Mouse (Mus musculus): ENCODE results near the gene Fbxl4. TPM values are rescaled to one million over a fixed set of nuclear protein-coding genes. Genes with fewer than 3 reads are reported as not detected.
"Not testable (repeated sequence)": the region's sequence is repeated elsewhere in the genome, so short reads cannot be mapped to it uniquely, and the experiment has no call there.

The Fbxl4 gene
- total RNA-seq (2021), result 10 to 100 TPM; 12.1 to 24.5 TPM
- long read RNA-seq, experiment 1, transcript Fbxl4-201 (9 exons, 2,546 nt), result major isoform, 28 of 36 reads
- long read RNA-seq, experiment 1, partial matches to known transcripts, result 2 of 36 reads
- long read RNA-seq, experiment 1, other reads (novel, unspliced or antisense), result 6 of 36 reads
- long read RNA-seq, experiment 2, transcript Fbxl4-201 (9 exons, 2,546 nt), result major isoform, 27 of 35 reads
- long read RNA-seq, experiment 2, partial matches to known transcripts, result 0 of 35 reads
- long read RNA-seq, experiment 2, other reads (novel, unspliced or antisense), result 7 of 35 reads

DNA sequence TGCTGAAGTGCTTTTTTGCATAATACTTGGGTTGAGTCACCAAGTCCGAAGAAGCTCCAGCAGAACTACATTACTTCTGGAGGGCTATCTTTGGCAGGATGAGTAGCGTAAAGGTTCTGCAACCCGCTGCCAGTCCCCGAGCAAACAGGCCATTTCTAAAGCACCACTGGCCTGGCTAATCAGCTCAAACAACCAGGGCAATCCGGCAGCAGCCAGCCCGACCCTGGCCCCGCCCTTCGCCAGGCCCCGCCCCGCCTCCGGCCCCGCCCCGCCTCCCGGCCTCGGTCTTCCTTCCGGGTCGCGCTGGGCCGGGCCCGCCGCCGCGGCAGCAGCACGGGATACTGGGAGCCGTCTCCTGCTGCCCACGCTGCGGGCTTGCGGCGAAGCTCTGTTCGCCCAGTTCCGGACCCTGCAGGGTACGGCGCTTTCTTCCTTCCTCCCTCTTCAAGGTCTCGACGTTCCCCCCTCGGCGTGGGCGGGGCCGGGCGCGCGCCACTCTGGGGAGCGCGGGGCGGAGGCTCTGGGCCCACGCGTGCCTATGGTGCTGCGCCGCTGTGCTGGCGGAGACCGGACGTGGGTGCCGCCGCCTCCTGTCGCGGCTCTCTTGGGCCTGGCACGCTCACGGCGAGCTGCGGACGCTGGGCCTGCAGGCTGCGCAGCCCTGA, at the start of gene Fbxl4:
Gene Fbxl4 (plus strand): TSS at position 278 of the 665 bp plus-strand sequence.
- peak; percentile 91 for DNase-seq
- intact Hi-C loops (cut with DNase I), result no loop called here
- 0 out of 2 replicates have a peak, but pooled peaks have one; percentile 2 for TF ChIP-seq CTCF (IDR thresholded peaks at IDR 0.05)
- Histone ChIP-seq H3K4me3 (peak within 1 kb of the TSS; percentile 82), H3K27ac (peak within 1 kb of the TSS; percentile 97)

GRCm38 (mm10) chr4:22314564-22314963, 42.8 kb upstream of the Fbxl4 start:
- Histone ChIP-seq H3K27ac (no peak overlapping the region), H3K4me3 (no peak overlapping the region)
- intact Hi-C loops (cut with DNase I), result no loop called here
- no peak for TF ChIP-seq CTCF (IDR thresholded peaks at IDR 0.05)
- no peak for DNase-seq

DNA sequence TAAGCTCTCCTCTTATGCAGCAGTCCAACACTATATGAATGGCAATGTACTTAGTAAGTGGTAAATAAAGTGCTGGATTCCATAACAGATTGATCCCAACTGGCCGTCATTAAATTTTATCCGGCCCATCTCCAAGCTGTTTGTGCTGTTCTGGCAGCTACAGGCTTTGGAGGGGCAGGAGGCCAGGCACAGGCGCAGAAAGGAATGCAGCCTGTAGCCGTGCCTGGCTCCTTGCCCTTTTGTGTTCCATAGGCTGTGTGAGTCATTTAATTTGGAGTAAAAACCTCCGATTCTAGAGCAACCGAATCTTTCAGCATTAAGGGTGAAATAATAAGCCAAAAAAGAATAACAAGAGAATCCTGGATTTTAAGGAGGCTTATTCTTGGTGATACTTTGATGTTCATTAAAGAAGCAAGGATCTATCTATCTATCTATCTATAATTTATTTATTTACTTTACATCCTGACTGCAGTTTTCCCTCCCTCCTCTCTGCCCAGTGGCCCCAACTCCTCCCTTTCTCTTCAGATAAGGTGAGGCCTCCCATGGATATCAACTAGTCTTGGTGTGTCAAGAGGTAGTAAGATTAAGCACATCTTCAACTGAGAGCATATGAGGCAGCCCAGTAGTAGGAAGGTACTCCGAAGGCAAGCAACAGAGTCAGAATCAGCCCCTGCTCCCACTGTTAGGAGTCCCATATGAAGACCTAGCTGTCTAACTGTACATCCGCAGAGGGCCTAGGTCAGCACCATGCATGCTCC, 14.3 kb upstream of the Fbxl4 start:
- no peak for DNase-seq
- intact Hi-C loops (cut with DNase I), result no loop called here
- H3K27ac ChIP-seq, result no peak overlapping the region
- TF ChIP-seq CTCF (IDR thresholded peaks at IDR 0.05), result no peak
- H3K4me3 ChIP-seq, result no peak overlapping the region

DNA sequence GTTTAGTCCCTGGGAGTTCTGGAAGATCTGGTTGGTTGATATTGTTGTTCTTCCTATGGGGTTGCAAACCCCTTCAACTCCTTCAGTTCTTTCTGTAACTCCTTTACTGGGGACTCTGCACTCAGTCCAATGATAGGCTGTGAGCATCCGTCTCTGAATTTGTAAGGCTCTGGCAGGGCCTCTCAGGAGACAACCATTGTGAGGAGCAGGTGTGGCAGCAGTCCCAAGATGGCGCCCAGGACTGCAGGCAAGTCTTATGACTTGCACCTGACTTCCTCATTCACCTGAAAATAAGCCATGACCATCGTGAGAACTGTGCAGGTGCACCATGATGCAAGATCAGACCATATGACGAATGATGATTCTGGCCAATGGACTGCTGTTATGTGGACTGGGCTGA, 8.3 kb upstream of the Fbxl4 start:
- intact Hi-C loops (cut with DNase I); H3K27ac ChIP-seq; DNase-seq; H3K4me3 ChIP-seq: not testable (repeated sequence)

DNA sequence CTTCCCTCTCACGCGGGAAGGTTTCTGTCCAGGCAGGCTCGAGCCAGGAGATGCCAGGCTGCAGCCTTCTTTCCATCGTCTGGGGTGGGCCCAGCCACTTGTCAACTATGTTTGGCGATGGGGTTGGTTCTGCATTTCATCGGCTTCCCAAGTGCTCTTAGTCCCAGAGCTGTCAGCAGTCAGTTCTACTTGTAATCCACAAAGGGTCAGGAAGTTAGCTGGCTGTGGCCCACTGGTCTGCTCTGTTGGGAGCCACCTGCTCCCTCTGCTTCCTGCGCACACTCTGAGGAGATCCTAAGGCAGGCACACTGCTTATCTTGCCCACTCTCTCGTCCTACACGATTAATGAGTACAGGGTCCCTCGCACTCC, 573 bp downstream of the Fbxl4 start:
- no peak for DNase-seq
- no peak for TF ChIP-seq CTCF (IDR thresholded peaks at IDR 0.05)
- Histone ChIP-seq H3K27ac (peak overlapping the region; percentile 97), H3K4me3 (peak overlapping the region; percentile 82)
- intact Hi-C loops (cut with DNase I), result no loop called here

- DNase-seq, result no peak
- no peak for TF ChIP-seq CTCF (IDR thresholded peaks at IDR 0.05)
- H3K4me3 ChIP-seq, result peak overlapping the region; percentile 82
- peak overlapping the region; percentile 97 for H3K27ac ChIP-seq
- intact Hi-C loops (cut with DNase I), result no loop called here
Observed at GRCm38 (mm10) chr4:22358487-22358886, 1.1 kb downstream of the Fbxl4 start.

- no peak for DNase-seq
- Histone ChIP-seq H3K27ac (no peak overlapping the region), H3K4me3 (no peak overlapping the region)
- intact Hi-C loops (cut with DNase I), result no loop called here
- TF ChIP-seq CTCF (IDR thresholded peaks at IDR 0.05), result peak; percentile 19; the same call in 1 of the 2 replicates
Observed at GRCm38 (mm10) chr4:22367368-22367767, 10.0 kb downstream of the Fbxl4 start.

- no peak for TF ChIP-seq CTCF (IDR thresholded peaks at IDR 0.05)
- H3K4me3 ChIP-seq, result no peak overlapping the region
- no peak overlapping the region for H3K27ac ChIP-seq
- peak; percentile 22 for DNase-seq
- intact Hi-C loops (cut with DNase I), result no loop called here
Observed at GRCm38 (mm10) chr4:22378516-22378915, 21.2 kb downstream of the Fbxl4 start.

- no peak for TF ChIP-seq CTCF (IDR thresholded peaks at IDR 0.05)
- H3K4me3 ChIP-seq, result no peak overlapping the region
- DNase-seq, result no peak
- intact Hi-C loops (cut with DNase I), result no loop called here
- peak overlapping the region; percentile 28; the same call in 1 of the 2 replicates for H3K27ac ChIP-seq
Observed at GRCm38 (mm10) chr4:22380646-22381045, 23.3 kb downstream of the Fbxl4 start.

DNA sequence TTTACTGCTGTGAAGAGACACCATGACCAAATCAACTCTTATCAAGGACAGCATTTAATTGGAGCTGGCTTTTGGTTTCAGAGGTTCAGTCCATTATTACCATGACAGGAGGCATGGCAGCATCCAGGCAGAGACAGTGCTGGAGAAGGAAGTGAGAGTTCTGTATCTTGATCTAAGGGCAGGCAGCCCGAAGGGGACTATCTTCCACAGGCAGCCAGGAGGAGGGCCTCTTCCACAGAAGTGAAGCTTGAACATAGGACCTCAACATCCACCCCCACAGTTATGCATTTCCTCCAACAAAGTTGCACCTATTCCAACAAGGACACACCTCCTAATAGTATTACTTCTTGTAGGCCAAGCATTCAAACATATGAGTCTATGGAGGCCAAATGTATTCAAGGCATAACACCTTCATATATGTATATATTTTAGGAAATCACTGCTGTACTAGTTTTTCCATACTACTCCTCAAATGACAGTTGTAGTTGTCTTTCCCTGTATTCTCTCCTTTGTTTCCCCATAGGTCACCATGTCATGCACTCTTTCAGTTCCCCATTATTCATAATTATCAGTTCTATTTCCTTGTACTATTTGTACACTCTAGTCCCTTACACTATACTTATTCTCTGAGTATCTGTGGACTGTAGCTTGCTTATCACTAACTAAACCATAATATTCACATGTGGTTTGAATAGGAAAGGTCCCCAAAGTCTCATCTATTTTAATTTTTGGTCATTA, 26.4 kb downstream of the Fbxl4 start:
- no peak for DNase-seq
- no peak for TF ChIP-seq CTCF (IDR thresholded peaks at IDR 0.05)
- Histone ChIP-seq H3K4me3 (no peak overlapping the region), H3K27ac (no peak overlapping the region)
- intact Hi-C loops (cut with DNase I), result no loop called here

DNA sequence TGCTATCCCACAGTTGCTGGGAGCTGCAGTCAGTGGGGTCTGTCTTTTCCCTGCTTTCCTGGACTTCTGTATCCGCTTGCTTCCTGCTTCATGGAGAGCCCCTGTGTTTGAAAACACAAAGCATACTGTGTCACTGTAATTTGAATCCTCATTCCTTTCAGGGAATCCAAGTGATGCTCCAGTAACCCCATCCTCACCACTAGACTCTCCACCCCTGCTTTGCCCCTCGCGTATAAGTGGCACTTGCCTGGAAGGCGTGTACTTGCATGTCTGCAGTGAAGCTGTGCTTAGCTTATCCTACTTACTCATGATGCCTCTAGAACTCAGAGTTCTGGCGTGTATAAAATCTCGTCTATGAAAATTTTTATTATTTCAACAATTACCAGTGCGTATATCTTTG, 32.7 kb downstream of the Fbxl4 start:
- Histone ChIP-seq H3K27ac (no peak overlapping the region), H3K4me3 (no peak overlapping the region)
- TF ChIP-seq CTCF (IDR thresholded peaks at IDR 0.05), result no peak
- no peak for DNase-seq
- intact Hi-C loops (cut with DNase I), result no loop called here

GRCm38 (mm10) chr4:22392777-22393473, 35.6 kb downstream of the Fbxl4 start:
- Histone ChIP-seq H3K27ac (no peak overlapping the region), H3K4me3 (no peak overlapping the region)
- intact Hi-C loops (cut with DNase I), result no loop called here
- no peak for DNase-seq
- TF ChIP-seq CTCF (IDR thresholded peaks at IDR 0.05), result no peak
